Mouse (Mus musculus) heart, embryonic 12.5 days (tissue): ENCODE data around the gene Btg4. TPM values are rescaled to one million over a fixed set of nuclear protein-coding genes. Genes with fewer than 3 reads are reported as not detected.
A peak's percentile ranks its signal among the peaks of the same experiment; 100 is the strongest.

Experiments used
- ATAC-seq: fragments of 200-750 bp; cut with Nextera tagmentation; 2 replicates; pipeline ENCODE4 v1.8.0; 2017; ENCODE audit warnings: moderate TSS enrichment, moderate library complexity; ENCODE audit not compliant: insufficient number of reproducible peaks, low FRiP score
- H3K27ac ChIP-seq: fragments of 300-500 bp; sonication (generic); 2 replicates; pipeline ENCODE4 v1.5.1; 2016; ENCODE audit warnings: mild to moderate bottlenecking, moderate library complexity; ENCODE audit not compliant: poor library complexity, severe bottlenecking
- H3K27me3 ChIP-seq: fragments of 300-500 bp; sonication (generic); replicated peaks from 2 replicates; pipeline ENCODE4 v1.6.1; 2016; ENCODE audit warnings: mild to moderate bottlenecking, moderate library complexity
- H3K36me3 ChIP-seq: fragments of 300-500 bp; sonication (generic); 2 replicates; pipeline ENCODE4 v1.6.1; 2016; ENCODE audit warnings: mild to moderate bottlenecking, moderate library complexity
- H3K4me1 ChIP-seq: fragments of 300-500 bp; sonication (generic); replicated peaks from 2 replicates; pipeline ENCODE4 v1.6.1; 2016; ENCODE audit warnings: mild to moderate bottlenecking
- H3K4me2 ChIP-seq: fragments of 300-500 bp; sonication (generic); 2 replicates; pipeline ENCODE4 v1.6.1; 2016; ENCODE audit warnings: mild to moderate bottlenecking, moderate library complexity
- H3K4me3 ChIP-seq: fragments of 300-500 bp; sonication (generic); 2 replicates; pipeline ENCODE4 v1.5.1; 2016; ENCODE audit warnings: mild to moderate bottlenecking
- H3K9ac ChIP-seq: fragments of 300-500 bp; sonication (generic); 2 replicates; pipeline ENCODE4 v1.6.1; 2016; ENCODE audit warnings: mild to moderate bottlenecking, moderate library complexity
- H3K9me3 ChIP-seq: fragments of 300-500 bp; sonication (generic); replicated peaks from 2 replicates; pipeline ENCODE4 v1.6.1; 2016; ENCODE audit warnings: mild to moderate bottlenecking, moderate library complexity
- WGBS: fragments of 180-500 bp; shearing (Covaris S2); methylation state at CpG from one replicate; pipeline ENCODE4 v1.1.7; 2016; 5-methylcytosine and 5-hydroxymethylcytosine counted together
- microRNA counts: library from miRNA; unstranded; fragments of <30 nt; microRNA quantifications from one replicate; lab custom pipeline; 2017
- microRNA-seq: library from miRNA; unstranded; fragments of <30 nt; microRNA quantifications from one replicate; pipeline ENCODE4, GENCODE M21; 2017
- polyA plus RNA-seq: library from polyadenylated mRNA; unstranded; fragments of >200 nt; fragmentation: Nextera tagmentation; extraction: Ambion mirVana; gene quantifications from 2 replicates; pipeline ENCODE4 v1.2.1, GENCODE M21; 2016

Btg4 gene
- polyA plus RNA-seq, 1 experiment from 2014 or later: not detected

GRCm38 (mm10) chr9:51168698-51169097 is 108.0 kb downstream of the Btg4 start:
- H3K27ac ChIP-seq: no peak overlapping the region
- H3K4me3 ChIP-seq: no peak overlapping the region
- H3K4me1 ChIP-seq: no peaks in the 10 kb centered on the region
- 69% methylated on average over 5 of the region's 5 CpGs for WGBS
- no peak overlapping the region for H3K9ac ChIP-seq
- no peaks in the 10 kb centered on the region for H3K27me3 ChIP-seq
- H3K9me3 ChIP-seq: no peaks in the 10 kb centered on the region
- H3K36me3 ChIP-seq: no peaks in the 10 kb centered on the region
- H3K4me2 ChIP-seq: no peak overlapping the region
- ATAC-seq: no peak

- ATAC-seq: no peak
- Histone ChIP-seq H3K27ac (no peak overlapping the region), H3K36me3 (no peaks in the 10 kb centered on the region), H3K4me3 (no peak overlapping the region), H3K9ac (no peak overlapping the region), H3K4me1 (no peaks in the 10 kb centered on the region), H3K27me3 (no peaks in the 10 kb centered on the region), H3K4me2 (no peak overlapping the region), H3K9me3 (no peaks in the 10 kb centered on the region)
- WGBS: 76% methylated on average over 7 of the region's 7 CpGs
Measured at GRCm38 (mm10) chr9:51169133-51169532, 108.4 kb downstream of the Btg4 start.

MicroRNAs within 50 kb of the gene (microRNA counts, 519-probe panel; counts per million panel counts)
- microRNA mmu-miR-34b-3p (lab: Ali Mortazavi, UCI): not detected
- 2,316 counts per million, percentile 8 among the panel's probes with 10 or more counts for microRNA mmu-miR-34b-5p (lab: Ali Mortazavi, UCI)
- not detected for microRNA mmu-miR-34c (lab: Ali Mortazavi, UCI)

Small RNAs within 50 kb of the gene (microRNA-seq; reads per million reads assigned to microRNA genes)
- gene Mir34b: 37.5 reads per million, percentile 39 among the genes with 10 or more reads in this experiment
- gene Mir34c: 851 reads per million, percentile 77 among the genes with 10 or more reads in this experiment

Other genes with a start within 250 kb of the Btg4 start
- 61.1 and 62.1 TPM in 2 replicates for gene Ppp2r1b, start 215.6 kb upstream of the Btg4 start, polyA plus RNA-seq
- gene Sik2, start 51.8 kb upstream of the Btg4 start, polyA plus RNA-seq: 18.2 and 18.7 TPM in 2 replicates
- gene Layn, start 16.2 kb downstream of the Btg4 start, polyA plus RNA-seq: 9.9 and 11.9 TPM in 2 replicates
- gene 4833427G06Rik, start 41.2 kb downstream of the Btg4 start, polyA plus RNA-seq: not detected in 2 replicates
- not detected in 2 replicates for gene Gm32742, start 104.6 kb downstream of the Btg4 start, polyA plus RNA-seq
- not detected in 2 replicates for gene Pou2af1, start 152.8 kb downstream of the Btg4 start, polyA plus RNA-seq
- 3.0 and 4.9 TPM in 2 replicates for gene Colca2, start 217.7 kb downstream of the Btg4 start, polyA plus RNA-seq